Mouse (Mus musculus): ENCODE measurements around the gene Clk3.

DNA sequence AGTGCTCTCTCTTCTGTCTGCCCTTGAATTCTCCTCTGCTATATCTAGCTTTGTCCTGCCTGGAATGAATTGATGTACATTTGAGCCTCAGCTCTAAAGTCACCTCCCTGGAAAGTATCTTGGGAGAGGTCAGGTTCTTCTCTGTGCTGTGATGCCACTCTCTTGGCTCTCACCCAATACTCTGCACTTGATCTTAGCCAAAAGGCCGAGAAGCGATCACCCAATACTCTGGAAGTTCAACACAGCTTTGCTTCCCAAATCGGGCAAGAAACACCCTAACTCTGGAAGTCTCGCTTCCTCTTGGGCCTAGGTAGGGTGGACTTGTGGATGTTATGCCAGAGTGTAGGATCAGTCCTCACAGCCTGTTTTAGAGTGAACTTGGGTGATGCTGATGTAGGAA is 1.6 kb upstream of the Clk3 start:
- TF ChIP-seq EP300 (IDR thresholded peaks at IDR 0.05) (no peak), CTCF (IDR thresholded peaks at IDR 0.05) (no peak)

Measured in lung, postnatal 0 days (tissue).